Mouse (Mus musculus) urinary bladder, postnatal 4 days (tissue): ENCODE results near the gene Gpr19.

Experiments used
- DNase-seq, 2 experiments: peaks; one replicate each; pipeline ENCODE4 v3.0.0; 2021 to 2022; ENCODE audit warnings: low spot score in 2 of 2

Gpr19 gene

DNA sequence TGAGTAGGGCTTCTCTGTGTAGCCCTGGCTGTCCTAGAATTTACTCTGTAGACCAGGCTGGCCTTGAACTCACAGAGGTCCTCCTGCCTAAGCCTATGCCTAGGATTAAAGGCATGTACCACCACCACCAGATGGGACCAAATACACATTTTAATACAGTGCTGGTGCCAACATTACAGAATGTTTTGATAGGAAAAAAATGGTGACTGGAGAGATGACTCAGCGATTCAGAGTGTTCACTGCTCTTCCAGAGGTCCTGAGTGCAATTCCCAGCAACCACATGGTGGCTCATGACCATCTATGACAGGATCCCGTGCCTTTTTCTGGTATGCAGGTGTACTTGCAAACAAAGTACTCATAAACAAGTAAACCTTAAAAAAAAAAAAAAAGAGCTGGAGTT is 48.9 kb downstream of the Gpr19 start:
- no peak for DNase-seq

DNA sequence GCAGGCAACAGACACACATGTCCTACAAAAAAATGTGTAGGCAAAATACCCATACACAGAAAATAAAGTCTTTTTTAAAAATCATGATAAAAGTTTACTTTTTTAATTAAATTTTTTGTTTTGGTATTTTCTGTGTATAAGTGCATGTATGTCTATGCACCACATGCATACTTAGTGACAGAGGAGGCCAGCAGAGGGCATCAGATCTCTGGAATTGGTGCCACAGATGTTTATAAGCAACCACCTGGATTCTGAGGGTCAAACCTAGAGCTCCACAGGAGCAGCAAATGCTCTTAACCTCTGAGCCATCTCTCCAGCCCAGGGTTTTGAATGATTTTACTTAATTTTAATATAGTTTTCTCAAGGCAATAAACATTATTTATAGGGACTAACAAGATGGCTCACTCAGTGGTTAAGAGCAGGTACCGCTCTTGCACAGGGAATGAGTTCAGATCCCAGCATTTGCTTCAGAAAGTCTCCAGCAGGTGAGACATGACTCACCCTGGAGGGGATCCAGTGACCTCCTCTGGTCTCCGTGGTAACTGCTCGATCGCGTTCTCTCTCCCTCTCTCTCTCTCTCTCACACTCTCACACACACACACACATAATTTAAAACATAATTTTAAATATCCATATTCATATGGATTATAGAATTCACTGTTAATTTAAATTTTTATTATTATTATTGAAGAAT is 50.0 kb downstream of the Gpr19 start:
- DNase-seq: no peak

DNA sequence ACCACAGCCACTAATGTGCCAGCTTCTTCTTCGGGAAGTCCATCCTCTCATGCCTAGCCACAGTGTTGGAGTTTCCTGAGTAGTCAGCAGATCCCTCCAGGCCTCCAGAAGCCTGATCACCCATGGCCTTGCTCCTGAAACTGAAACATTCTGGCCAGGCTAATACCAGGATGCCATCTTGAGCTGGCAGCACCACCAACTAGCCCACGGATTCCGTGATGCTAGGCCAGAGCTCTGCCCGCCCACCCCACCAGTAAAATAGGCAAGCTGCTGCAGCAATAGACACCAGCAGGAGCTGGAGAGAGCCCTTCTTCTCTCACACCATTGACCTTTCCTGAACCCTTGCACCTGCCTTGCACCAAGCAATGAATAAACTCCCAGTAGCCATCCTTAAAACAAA is 50.8 kb downstream of the Gpr19 start:
- DNase-seq: no peak

DNA sequence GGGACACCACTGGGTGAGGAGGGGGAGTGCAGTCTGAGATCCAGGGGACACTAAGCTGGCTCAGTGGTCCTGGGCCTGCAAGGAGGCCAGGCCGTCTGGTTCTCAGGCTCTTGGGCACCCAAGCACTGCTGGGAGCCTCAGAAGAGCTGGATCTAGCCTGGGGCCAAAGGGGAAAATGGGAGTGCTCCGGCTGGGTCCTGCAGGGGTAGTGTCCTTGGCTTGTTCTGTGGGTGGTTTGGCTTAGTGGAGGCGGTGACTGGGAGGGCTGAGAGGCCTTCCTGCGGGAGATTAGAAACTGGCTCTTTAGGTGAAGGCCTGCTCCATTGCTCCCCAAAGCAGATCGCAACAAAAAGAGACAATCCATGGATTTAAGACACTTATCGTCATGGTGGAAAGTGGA is 52.1 kb downstream of the Gpr19 start:
- no peak for DNase-seq

DNA sequence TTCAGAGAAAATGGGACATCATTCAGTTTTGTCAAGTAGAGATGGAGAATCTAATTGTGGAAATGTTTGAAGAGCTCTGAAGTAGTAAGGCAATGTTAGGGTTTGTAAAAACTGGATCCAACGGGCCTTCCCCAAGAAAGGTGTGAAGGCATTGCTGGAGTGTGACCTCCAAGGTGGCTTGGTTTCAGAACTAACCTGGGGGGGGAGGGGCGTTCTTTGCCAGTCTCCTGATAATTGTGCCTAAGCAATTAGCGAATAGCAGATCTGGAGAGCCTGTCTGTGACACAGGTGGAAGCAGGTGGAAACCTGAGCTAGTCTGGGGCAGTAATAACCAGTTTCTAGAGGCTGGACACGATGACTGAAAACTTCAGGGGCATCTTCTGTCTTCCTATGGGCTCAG is 52.7 kb downstream of the Gpr19 start:
- no peak for DNase-seq

DNA sequence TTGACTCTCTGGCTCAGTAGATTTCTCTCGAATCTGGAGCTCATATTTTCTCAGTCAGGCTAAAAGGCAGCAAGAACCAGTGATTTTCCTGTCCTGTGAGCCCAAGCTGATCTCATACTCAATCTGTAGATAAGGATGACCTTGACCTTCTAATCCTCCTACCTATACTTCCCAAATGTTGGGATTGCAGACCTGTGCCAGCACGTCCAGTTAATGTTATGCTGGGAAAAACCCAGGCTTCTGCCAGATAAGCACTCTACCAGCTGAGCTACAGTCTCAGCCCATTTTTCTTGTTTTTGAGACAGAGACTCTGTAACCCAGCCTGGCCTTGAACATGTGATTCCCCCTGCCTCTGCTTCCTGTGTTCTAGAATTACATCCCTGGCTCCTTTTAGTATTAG is 58.0 kb downstream of the Gpr19 start:
- DNase-seq: no peak

DNA sequence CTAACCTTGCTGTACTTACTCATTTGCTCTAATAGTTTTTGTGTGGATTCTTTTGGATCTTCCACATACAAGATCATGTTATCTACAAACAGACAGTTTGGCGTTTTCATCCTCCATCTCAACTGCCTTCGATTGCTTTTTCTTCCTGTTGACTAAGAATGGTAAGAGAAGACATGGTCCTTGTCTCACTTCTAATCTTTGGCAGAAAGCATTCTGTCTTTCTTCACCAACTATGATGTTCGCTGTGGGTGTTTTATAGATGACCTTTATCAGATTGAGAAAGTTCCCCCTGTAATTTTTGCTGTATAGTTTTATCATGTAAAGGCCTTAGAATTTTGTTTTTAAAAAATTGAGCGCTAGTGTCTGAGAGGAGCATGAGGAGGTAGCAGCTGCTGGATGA is 60.3 kb downstream of the Gpr19 start:
- no peak for DNase-seq

DNA sequence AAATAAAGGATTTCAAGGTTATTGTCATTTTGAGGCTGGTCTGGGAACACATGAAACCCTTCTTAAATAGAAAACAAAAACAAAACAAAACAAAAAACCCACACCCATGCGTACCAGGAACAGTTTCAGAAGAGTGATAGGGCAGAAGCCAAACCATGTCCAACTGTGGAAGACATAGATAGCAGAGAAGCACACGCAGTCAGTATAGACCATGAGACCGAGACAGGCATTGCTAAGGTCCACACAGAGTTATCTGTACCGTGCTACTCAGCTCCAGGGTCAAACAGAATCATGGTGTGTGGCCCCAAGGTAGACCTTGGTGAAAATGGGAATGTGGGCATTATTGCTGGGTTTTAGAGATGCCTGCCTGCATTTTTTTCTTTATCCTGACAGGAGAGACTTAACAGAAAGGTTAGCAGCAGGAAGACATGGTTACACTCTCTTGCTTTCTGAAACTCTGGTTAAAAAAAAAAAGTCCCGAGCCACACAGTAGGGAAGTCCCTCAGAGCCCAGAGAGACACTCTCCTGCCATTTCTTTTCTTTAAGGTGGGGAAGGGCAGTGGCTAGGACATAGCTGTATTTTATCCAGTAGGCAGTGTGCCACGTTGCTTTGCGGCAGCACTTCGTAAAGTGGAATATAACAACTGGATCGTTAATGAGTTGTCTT is 63.7 kb downstream of the Gpr19 start:
- no peak for DNase-seq

DNA sequence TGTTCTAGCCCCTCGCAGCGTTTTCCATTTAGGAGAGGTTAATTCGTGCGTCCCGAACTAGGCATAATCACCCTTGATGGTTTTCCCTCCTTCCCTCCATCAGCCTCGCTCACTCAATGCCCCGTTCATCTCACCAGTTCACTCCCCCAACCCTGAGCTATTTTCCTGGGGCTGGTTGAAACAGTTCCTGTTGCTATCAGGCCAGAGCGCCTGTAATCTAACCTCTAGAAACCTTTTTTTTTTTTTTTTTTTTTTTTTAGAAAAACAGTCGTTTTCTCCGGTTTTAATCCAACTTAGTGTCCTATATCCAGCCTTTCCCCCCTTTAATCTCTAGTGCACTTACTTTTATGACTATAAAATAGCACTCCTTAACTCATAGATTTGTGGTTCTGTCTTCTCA is 67.6 kb downstream of the Gpr19 start:
- no peak for DNase-seq

DNA sequence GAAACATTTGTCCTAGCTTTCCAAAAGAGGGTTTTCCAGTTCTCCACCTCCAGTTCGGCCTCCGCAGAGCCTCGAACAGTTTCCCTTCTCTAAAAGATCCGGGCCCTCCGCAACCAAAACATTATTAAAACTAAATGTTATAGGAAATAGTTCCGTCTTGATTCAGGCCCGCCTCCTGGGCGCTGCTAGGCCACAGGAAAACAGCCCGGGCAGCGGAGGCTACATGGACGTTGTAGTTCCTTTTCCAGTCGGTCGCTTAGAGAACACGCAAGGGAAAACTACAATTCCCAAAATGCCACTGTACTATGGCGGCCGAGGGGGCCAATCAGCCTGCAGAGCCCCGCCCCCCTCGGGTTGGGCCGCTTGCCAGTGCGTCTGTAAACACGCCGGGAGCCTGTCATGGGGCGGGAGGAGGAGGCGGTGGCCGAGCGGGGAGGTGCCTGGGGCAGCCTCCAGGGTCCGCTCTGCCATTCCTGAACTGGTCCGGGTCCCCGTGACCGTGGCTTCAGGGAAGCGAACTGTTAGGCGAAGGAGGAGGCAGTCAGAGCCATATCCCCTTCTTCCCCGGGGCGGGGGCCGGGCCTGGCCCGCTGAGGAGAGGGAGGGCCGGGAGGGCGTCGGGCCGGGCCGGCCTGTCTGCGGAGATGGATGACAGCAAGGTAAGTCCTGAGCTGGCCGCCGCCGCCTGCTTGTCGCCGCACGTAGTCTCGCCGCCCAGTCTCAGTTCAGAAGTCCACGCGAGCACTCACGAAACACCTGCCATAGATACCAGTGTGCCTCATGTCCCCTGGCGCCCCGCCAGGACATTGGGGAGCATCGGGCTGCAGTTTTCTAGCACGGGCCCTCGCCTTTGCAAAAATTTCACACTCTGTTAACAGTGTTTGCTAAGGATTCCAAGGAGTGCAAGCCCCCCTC is 68.3 kb downstream of the Gpr19 start, which contains the start of gene Crebl2:
Gene Crebl2 (plus strand): TSS at position 369 of the 915 bp plus-strand sequence.
- DNase-seq: peak; percentile 100

DNA sequence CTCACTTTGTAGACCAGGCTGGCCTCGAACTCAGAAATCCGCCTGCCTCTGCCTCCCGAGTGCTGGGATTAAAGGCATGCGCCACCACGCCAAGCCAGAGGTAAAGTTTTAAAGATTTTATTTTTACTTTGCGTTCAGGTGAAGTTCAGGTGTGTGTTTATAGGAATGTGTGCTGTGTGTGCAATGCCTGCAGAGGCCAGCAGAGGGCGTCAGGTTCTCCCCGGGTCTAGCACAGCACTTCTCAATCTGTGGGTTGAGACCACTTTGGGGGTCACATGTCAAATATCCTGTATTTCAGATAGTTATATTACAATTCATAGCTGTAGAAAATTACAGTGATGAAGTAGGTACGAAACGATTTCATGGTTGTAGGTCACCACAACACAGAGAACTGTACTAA is 75.5 kb downstream of the Gpr19 start:
- no peak for DNase-seq

DNA sequence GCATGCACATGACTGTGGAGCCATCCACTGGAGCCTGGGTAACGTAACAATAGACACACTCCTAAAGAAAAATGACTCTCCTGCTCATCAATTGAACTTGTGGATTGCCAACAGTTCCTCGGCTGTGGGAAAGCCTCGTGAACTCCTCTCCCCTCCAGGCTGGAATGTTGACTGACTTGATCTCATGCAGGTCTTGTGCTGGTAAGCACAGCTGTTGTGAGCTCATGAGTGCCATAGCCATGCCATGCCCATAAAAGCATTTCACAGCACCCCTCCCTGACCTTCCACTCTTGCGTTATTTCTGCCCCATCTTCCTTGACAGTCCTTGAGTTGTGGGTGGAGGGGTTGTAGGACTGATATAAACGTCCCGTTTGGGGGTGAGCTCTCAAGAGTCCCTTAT is 78.0 kb downstream of the Gpr19 start:
- no peak for DNase-seq

DNA sequence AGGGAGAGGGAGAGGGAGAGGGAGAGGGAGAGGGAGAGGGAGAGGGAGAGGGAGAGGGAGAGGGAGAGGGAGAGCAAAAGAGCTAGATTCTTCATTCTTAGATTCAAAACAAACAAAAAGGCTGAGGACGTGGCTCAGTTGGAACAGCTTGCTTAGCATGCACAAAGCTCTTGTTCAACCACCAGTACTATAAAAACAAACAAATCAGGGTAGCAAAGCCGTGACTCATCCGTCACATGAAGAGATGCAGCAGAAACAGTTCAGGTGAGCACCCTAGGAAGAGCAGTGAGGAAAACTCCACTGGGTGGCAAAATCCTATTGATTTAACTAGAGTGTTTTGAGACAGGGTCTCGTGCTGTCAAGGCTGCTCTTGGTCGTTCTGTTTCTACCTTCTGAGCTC is 78.6 kb downstream of the Gpr19 start:
- DNase-seq: no peak
